Mouse (Mus musculus) ZHBTc4 (cell line): ENCODE measurements around the gene Etfrf1.

Experiments used
- DNase-seq: peaks from one replicate; pipeline ENCODE4 v3.0.0-alpha.2; 2011; ENCODE audit warnings: low read depth, low spot score

Etfrf1 gene

DNA sequence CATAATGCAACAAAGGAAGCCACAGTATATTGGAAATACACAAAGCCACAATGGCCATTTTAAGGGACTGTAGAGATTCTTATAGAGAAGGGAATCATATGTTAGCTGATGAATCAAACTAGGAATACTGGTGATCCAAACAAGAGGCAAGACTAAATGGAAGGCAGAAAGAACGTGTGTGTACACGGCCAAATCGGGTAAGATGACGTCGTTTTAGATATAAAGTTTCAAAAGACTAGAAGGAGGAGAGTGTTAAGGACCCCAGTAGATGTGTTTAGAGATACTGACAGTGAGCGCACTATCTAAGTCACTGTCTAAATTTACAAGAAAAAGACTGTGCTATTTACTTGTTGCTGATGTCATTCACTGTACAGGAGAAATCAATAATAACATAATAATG, 13.3 kb downstream of the Etfrf1 start:
- no peak for DNase-seq

DNA sequence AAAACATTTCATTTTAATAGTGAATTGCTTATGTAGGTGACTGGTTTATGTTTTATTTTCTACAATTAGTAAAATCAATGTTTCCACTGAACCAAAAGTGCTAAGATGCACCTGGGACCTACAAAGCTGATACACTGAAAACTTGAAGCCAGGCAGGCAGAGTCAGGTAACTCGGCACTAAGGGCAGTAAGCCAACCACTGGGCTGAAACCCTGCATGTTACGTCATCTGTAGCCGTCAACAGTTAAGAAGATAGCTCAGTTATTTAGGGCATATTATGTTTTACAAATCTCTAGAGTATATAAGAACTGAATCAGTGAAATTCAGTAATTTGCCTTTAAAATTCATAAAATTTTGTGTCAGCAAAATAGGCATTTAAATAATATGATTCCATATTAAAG, 15.4 kb downstream of the Etfrf1 start:
- DNase-seq: no peak

DNA sequence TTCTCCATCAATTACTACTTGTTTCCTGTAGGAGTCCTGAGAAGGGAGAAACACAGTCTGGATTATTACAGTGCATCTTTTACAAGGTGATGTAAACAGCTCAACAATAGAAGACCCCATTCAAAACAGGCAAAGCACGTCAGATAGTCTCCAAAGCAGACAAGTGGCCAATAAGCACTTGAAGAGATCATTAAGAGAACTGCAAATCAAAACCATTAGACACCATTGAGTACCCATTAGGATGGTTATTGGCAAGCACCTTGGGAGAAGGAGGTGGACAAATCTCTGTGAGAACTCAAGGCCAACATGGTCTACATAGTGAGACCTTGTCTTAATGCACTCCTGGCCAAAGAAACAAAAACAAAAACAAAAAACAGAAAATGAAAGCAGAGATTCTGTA, 23.5 kb downstream of the Etfrf1 start:
- peak; percentile 15 for DNase-seq

DNA sequence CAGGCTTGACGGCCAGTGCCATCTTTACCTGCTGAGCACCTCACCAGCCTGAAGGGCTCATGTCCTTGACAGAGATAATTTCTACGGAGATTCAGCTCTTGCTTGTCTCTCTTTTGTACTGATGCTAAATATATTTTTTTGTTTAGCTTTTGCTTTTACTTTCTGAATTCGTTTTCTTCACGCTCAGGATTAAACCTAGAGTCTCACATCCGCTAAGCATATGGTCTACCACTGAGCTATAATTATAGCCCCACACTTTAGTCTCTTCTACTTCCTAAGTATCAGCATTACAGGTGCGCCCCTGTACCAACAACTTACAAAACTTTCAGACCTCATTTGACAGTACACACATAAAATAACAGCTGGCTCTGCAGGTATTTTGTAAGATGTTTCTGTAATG, 24.4 kb downstream of the Etfrf1 start:
- DNase-seq: no peak

DNA sequence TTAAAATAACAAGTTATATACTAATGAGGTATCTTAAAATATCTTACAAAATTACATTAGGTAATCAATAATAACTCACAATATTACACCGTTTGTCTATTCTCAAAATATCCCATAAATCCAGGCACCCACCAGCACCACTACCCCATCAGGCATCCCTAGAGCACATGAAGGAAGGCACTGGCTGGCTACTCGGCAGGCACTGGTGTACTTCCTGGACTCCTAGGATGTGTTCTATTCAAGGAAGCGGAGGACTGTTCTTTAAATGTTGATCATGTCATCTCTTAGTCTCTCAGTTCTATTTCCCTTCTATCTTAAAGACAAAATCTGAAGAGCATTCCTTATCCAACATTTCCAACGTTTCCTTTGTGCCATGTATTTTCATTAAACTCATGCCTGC, 26.2 kb downstream of the Etfrf1 start:
- DNase-seq: no peak

DNA sequence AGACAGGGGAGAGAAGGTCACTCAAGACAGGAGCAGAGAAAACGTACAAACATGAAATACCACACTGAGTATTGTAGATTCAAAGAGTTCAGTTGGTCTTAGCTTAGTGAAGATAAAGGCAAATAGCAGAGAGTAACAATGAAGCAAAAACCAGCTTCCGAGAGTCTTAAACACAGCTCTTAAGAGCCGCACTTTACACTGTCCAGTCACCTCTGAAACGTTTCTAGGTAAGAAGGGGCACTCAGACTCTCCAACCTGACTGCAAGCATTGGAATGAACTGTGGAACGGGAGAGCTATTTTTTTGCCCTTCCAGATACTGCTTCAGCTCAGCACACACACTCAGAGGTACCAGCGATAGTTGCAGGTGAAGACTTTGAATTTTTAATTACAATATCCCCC, 29.4 kb downstream of the Etfrf1 start:
- no peak for DNase-seq

DNA sequence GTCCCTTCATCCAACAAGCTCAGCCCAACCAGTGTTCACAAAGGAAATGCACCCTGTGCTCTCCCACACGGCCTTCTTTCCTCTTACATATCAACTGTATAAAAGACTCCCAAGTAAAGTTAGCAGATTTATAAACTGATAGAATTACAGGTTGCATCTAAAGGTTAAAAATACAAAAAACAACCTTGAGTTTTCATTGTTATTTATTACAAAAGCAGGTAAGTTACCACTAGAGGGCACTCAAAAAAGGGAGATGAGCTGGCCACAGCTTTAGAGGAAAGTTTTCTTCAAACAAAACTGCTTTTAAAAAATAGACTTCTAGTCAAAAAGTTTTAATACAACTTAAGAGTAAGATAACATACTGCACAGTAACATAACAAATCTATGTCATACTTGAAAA, 31.6 kb downstream of the Etfrf1 start:
- DNase-seq: peak; percentile 32

DNA sequence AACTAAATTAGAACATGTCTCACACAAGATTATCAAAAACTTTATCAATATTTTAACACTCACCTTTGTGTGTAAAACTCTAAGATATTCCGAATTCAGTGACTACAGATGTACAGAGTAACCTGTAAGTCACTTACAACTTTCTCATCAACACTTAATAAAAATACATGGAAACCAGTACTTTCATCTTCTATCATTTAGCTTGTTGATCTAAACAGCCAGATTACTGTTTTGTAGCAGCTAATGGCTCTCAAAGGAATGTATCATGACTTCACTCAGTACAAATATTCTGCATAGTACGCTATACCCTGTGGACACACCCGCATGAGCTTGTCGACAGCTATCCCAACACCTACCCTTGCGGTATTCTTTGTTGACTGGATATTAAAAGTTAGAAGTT, 35.9 kb downstream of the Etfrf1 start:
- DNase-seq: no peak

DNA sequence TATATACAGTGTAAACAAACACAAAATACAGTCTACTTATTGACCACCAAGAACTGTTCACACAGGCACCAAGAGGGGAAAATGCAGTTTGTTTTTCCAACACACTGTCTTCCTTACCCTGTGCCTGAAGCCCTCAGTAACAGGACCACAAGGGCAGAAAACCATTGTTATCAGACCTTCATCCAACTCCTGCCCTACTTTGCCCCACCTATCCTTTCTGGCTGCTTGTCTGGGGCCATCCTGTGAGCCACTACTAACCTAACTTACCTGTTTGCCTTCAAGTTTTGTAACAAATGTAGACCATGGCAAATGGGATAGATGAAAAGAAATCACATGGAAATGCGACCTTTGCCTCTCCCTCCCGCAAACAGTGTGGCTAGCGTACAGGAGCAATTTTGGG, 37.0 kb downstream of the Etfrf1 start:
- DNase-seq: no peak

DNA sequence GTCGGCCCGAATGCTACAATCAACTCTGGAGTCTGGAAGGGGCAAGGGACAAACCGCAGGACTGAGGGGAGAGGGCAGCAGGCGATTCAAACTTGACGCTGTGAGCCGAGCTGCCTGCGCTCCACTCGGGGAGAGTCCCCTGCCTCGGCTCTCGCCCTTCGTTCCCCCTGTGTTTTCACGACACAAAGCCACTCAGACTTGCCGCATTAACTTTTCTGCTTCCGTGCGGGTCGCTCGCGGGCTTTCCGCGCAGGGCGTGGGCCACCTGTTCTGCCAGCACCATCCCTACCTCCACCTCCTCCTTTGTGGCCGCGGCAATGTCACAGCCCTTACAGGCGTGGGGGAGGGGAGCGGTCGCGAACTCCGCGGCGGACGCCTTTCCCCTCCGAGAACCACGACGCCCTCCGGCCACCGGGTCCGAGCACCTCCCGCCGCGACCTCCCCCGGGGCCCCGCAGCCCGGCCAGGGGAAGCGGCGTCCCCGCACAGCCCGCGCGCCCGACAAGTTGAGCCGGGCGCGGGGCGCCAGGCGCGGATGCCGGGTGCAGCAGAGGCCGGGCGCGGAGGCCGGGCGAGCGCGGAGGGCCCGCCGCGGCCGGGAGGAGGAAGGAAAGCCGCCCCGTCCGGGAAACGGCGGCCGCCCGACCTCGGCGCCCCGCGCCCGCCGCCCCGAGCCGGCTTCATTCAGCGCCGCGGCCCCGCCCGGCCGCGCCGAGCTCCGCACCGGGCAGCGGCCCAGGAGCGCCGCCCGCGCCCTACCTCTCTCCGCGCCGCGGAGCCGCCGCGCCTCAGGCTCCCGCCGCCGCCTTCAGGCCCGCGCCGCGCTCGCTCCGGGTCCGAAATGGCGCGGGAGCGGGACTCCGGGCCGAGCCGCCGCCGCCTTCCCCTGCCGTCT, 38.6 kb downstream of the Etfrf1 start:
- DNase-seq: peak; percentile 81

DNA sequence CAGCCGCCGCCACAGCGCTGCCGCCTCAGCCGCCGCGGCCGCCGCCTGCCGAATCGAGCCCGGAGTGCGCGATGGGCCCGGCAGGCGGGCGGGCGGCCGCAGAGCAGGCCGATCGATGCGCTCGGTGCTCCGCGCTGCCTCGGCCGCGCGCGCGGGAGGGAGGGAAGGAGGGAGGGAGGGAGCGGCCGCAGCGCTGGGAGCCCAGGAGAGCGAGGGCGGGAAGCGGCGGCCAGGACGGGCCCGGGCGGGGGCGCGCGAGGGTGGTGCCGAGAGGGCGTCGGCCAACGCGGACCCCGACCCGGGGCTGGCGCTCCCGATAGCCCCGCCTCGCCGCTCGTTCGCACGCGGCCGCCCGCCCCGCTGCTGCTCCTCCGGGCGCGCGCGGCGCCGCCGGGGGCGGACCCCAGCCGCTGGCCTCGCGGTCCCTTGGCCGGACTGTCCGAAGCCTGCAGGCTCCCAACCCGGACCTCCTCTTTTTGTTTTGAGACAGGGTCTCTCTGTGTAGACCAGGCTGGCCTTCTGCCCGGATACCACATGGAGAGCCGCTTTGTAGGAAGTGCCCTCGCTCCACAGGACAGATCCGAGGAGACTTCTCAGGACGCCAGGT, 39.4 kb downstream of the Etfrf1 start, which contains the start of gene Kras:
Gene Kras, minus strand, starts transcription at position 55 of the 607 bp plus-strand sequence.
- peak; percentile 97 for DNase-seq

DNA sequence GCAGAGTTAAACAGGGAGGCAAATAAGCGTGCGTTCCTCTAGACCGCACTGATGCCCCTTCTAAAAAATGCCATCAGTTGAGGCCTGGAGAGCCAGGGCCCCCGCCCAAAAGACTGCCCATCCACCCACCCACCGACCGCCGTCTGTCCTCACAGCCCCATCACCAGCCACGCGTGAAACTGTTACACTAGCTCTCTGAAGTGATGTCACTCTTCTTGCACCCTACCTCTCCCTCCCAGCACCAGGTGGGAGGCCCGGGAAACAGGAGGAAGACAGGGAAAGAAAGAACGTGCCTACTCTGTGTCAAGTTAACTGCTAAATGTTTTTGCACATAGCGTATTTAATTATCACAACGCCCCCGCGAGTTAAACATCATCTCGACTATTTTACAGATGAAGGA, 39.9 kb downstream of the Etfrf1 start:
- DNase-seq: no peak

DNA sequence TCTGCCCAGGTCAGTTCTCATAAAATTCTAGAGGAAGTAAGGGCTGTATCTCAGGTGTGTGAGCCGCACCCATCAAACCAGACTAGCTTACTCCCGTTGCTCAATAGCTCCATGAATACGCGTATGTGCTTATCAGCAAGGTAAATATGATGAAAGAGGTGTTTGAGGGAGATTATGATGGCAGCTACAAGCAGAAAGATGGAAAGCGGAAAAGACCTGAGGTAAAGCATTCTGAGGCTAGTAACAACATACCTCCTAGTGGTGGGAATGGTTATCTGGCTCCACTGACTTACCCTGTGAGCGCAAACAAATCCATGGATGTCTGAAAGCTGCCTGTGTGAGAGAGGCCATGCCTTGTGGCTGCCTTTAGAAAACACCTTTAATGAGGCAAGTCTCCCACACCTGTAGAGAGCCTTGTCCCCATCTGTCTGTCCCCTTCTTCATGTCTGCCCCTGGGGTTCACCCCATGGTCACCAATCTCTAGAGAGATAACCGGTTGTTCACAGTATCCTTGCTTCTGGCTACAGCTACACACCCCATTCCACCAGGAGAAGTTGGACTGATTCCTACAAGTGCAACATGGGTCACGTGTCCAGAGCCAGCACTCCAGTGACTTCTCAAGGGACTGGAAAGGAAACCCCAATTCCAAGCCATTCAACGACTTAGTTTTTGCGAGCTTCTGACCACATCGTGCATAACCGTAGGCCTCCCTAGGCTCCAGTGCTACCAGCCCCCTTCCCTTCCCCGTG, 45.2 kb downstream of the Etfrf1 start:
- peak; percentile 44 for DNase-seq

DNA sequence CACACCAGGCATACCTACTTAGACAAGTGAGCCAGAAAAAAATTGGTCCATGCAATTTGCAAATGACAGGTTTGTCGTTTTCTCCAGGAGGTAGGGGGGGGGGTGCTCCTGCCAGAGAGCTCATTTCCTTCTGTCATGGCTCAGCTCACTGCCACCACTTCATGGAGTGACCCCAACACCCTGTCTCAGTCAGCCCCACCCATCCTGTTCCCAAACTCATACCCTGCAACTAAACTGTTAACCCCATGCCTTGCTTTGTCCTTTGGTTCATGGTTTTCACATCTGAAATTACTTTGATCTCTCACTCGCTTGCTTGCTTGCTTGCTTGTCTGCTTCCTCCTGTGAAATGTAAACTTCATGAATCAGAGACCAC, 45.8 kb downstream of the Etfrf1 start:
- no peak for DNase-seq

DNA sequence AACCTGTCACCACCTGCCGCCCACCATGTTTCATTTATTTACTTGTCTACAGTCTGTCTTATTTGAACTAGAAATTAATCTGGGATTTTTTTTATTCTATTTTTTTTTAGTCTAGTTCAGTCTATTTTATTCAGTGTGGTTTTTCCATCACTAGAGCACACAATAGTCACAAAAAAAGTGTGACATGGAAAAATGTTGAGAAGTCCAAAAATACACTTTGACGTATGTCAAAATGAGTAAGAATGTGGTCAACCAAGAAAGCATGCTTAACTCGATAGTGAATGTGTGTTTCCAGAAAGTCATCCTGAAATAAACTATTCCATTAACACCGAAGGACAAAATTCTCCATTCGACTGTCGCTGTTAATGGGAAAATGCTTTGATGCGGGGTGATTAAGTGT, 51.4 kb downstream of the Etfrf1 start:
- no peak for DNase-seq
